Mouse (Mus musculus): ENCODE results near the gene Grb7. TPM values are rescaled to one million over a fixed set of nuclear protein-coding genes. Genes with fewer than 3 reads are reported as not detected.

Gene Grb7
- total and polyA plus RNA-seq, 3 experiments: 4.5 to 11.5 (median 8.0) TPM

DNA sequence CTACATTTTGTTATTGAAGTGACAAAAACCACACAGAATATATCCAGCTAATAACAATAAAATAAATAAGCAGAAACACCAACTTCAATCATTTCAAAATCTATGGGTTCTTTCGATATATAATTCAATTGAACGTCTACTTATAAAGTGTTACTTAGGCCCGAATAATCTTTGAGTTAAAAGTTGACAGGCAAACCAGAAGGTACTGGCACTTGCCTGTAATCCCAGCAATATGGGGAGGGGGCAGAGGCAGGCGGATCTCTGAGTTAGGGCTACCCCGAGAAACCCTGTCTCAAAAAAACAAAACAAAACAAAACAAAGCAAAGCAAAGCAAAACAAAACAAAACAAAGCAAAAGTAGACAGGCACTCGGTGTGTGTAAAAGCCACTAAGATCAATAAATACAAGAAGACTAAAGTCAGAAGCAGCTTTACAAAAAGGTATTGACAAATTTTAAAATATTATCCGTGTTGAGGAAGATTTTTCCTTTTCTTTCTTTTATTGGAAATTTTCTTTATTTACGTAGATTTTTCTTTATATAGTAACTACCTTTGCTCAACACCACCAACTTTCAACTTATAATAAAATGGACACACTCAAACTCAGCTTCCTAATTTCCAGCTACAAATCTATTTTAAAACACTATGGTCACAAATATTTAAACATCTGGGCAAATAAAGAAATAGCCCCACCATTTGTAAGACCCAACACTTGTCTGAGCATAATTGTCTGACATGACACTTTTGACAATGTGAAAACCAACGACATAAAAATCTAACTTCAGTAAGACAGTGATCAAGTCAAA lies 29.6 kb downstream of the Grb7 start (continued):
- TF ChIP-seq EP300 (IDR thresholded peaks at IDR 0.05; ENCODE audit: low read length) (no peak; the same call in 1 of the 2 replicates), CTCF (conservative IDR thresholded peaks at IDR 0.05 in 1 of 2, IDR thresholded peaks at IDR 0.05 in 1 of 2; ENCODE audit: low read depth in 2 of 2, low read length in 2 of 2) (no peak), MXI1 (IDR thresholded peaks at IDR 0.05; ENCODE audit: low read depth, low read length) (no peak; the same call in 1 of the 2 replicates), SMC3 (IDR thresholded peaks at IDR 0.05; ENCODE audit: low read depth, low read length) (no peak)

DNA sequence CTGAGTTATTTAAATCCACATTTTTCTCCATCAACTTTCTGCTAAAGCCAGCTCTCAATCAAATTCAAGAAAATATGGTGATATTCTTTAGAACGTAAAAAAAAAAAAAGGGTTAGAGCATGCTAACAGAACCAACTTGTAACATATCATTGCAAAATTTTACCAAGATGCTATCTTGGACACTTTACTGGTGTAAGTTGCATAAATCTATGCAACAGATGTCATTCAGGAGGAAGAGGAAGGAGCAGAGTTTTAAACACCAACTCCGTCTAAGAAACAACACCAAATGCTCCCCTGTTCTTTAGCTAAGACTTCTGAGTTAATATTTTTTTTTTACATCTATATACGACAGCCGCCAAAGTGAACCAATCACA lies 30.2 kb downstream of the Grb7 start:
- peak overlapping the region; percentile 99 for H3K27ac ChIP-seq (ENCODE audit: insufficient read depth, low read depth)
- peak overlapping the region; percentile 64 for H3K4me2 ChIP-seq (ENCODE audit: insufficient read depth, low read depth, poor library complexity, severe bottlenecking)
- peaks cover 48% of the 10 kb centered on the region for H3K79me2 ChIP-seq (replicated peaks; ENCODE audit: control insufficient read depth, extremely low read depth, insufficient read depth, poor library complexity, severe bottlenecking)
- no peaks in the 10 kb centered on the region for H3K9me3 ChIP-seq (replicated peaks; ENCODE audit: low read length)
- no peaks in the 10 kb centered on the region for H3K27me3 ChIP-seq (replicated peaks)
- no peak for DNase-seq (ENCODE audit: extremely low read depth)
- 0 out of 2 replicates have a peak, but pooled peaks have one; percentile 22 for TF ChIP-seq POLR2AphosphoS2 (IDR thresholded peaks at IDR 0.05; ENCODE audit: low read depth, low read length)
- peak; percentile 72; the same call in 1 of the 2 replicates for TF ChIP-seq CHD1 (IDR thresholded peaks at IDR 0.05; ENCODE audit: low read depth, low read length)
- TF ChIP-seq MAFK (IDR thresholded peaks at IDR 0.05; ENCODE audit: insufficient replicate concordance, low read length): no peak
- in situ Hi-C loops (cut with MboI; ENCODE audit: low pct_ligation_motif_present, low pct_unique_long_range_greater_than_20kb, low sequenced_read_pairs): loop anchor here (5.0 kb wide), 1 partner anchor 71 kb away; the partner anchor contains the start of gene Ikzf3
- peak overlapping the region; percentile 54 to 88 (median 83) for H3K4me3 ChIP-seq (replicated peaks in 1 of 3; ENCODE audit: low read depth in 2 of 3, low read length in 2 of 3, poor library complexity in 1 of 3)
- H3K36me3 ChIP-seq (replicated peaks in 1 of 2; ENCODE audit: control insufficient read depth in 1 of 2, insufficient read depth in 1 of 2, low read length in 1 of 2): peaks cover 11 to 40% of the 10 kb centered on the region in 2 experiments
- dilution Hi-C loops (cut with MboI; ENCODE audit: extremely low pct_ligation_motif_present, extremely low pct_unique_long_range_greater_than_20kb, low sequenced_read_pairs): no loop called here
- H3K9ac ChIP-seq (ENCODE audit: insufficient read depth, low read depth): peak overlapping the region; percentile 96
- H3K4me1 ChIP-seq (ENCODE audit: control insufficient read depth in 1 of 2, insufficient read depth in 2 of 2): peaks cover 37 to 60% of the 10 kb centered on the region in 2 experiments

DNA sequence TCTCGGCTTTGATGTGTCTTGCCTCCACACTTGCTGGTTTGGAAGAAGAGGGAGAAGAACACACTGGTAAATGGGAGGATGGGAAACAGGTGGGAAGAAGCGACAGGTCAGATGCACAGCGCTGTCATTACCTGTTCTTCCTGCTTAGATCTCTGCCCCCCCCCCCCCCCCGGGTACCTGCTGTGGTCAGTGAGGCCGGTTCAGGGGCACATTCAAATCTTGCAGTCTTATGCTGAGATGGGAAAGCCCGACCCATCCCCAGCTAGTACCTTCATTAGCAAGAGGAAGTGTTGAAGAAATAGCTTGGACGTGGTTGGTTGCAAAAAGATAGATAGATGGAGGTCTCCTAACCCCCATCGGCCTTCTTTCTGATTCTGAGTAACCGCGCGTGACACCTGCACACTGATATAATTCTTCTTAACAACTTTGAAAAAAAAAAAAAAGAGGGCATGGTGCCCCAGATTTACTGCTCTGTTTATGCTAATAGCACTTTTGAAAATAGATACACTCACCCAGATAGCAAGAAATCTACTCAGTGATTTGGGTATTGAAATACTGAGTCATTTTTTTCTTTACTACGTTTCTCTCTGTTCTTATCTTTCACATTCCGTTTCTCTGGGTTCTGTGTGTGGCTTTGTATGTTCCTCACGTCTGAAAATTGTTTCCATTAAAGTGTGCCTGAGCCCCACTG lies 31.0 kb downstream of the Grb7 start:
- Histone ChIP-seq H3K79me2 (replicated peaks; ENCODE audit: control insufficient read depth, extremely low read depth, insufficient read depth, poor library complexity, severe bottlenecking) (peaks cover 40% of the 10 kb centered on the region), H3K4me2 (ENCODE audit: insufficient read depth, low read depth, poor library complexity, severe bottlenecking) (peak overlapping the region; percentile 75), H3K9me3 (replicated peaks; ENCODE audit: low read length) (no peaks in the 10 kb centered on the region), H3K36me3 (replicated peaks in 1 of 2; ENCODE audit: control insufficient read depth in 1 of 2, insufficient read depth in 1 of 2, low read length in 1 of 2) (peaks cover 9 to 40% of the 10 kb centered on the region in 2 experiments), H3K27ac (ENCODE audit: insufficient read depth, low read depth) (peak overlapping the region; percentile 99), H3K4me1 (ENCODE audit: control insufficient read depth in 1 of 2, insufficient read depth in 2 of 2) (peaks cover 33 to 61% of the 10 kb centered on the region in 2 experiments), H3K27me3 (replicated peaks) (no peaks in the 10 kb centered on the region), H3K4me3 (replicated peaks in 1 of 3; ENCODE audit: low read depth in 2 of 3, low read length in 2 of 3, poor library complexity in 1 of 3) (peak overlapping the region; percentile 54 to 88 (median 83)), H3K9ac (ENCODE audit: insufficient read depth, low read depth) (peak overlapping the region; percentile 96)
- in situ Hi-C loops (cut with MboI; ENCODE audit: low pct_ligation_motif_present, low pct_unique_long_range_greater_than_20kb, low sequenced_read_pairs) (loop anchor here (5.0 kb wide), 1 partner anchor 70 kb away; the partner anchor contains the start of gene Ikzf3), dilution Hi-C loops (cut with MboI; ENCODE audit: extremely low pct_ligation_motif_present, extremely low pct_unique_long_range_greater_than_20kb, low sequenced_read_pairs) (no loop called here)
- peak; percentile 99 for DNase-seq (ENCODE audit: extremely low read depth)
- peak; percentile 80 for TF ChIP-seq ZMIZ1 (IDR thresholded peaks at IDR 0.05; ENCODE audit: low read depth, low read length)
- TF ChIP-seq JUND (conservative IDR thresholded peaks at IDR 0.05; ENCODE audit: low read depth, low read length): peak; percentile 96
- no peak; the same call in 1 of the 2 replicates for TF ChIP-seq GABPA (IDR thresholded peaks at IDR 0.05; ENCODE audit: insufficient replicate concordance, low read depth, low read length)
- 0 out of 2 replicates have a peak, but pooled peaks have one; percentile 6 for TF ChIP-seq USF2 (conservative IDR thresholded peaks at IDR 0.05; ENCODE audit: low read depth, low read length)
- TF ChIP-seq IRF4 (IDR thresholded peaks at IDR 0.05; ENCODE audit: low read depth, low read length): peak; percentile 98
- peak; percentile 97 for TF ChIP-seq EP300 (IDR thresholded peaks at IDR 0.05; ENCODE audit: low read length)
- peak; percentile 95 for TF ChIP-seq SIN3A (IDR thresholded peaks at IDR 0.05; ENCODE audit: low read length)
- no peak for TF ChIP-seq E2F4 (IDR thresholded peaks at IDR 0.05; ENCODE audit: insufficient replicate concordance, low read depth, low read length)
- TF ChIP-seq MYC (IDR thresholded peaks at IDR 0.05; ENCODE audit: low read depth, low read length): peak; percentile 88
- 0 out of 2 replicates have a peak, but pooled peaks have one; percentile 43 for TF ChIP-seq MAFK (IDR thresholded peaks at IDR 0.05; ENCODE audit: insufficient replicate concordance, low read length)
- no peak for TF ChIP-seq USF1 (IDR thresholded peaks at IDR 0.05; ENCODE audit: low read depth, low read length)
- TF ChIP-seq NELFE (IDR thresholded peaks at IDR 0.05; ENCODE audit: low read depth, low read length): peak; percentile 62; the same call in 1 of the 2 replicates
- peak; percentile 99 for TF ChIP-seq BHLHE40 (IDR thresholded peaks at IDR 0.05; ENCODE audit: low read depth, low read length)
- no peak for TF ChIP-seq ZKSCAN1 (IDR thresholded peaks at IDR 0.05; ENCODE audit: borderline replicate concordance, low read depth, low read length)
- peak; percentile 91 for TF ChIP-seq CHD2 (IDR thresholded peaks at IDR 0.05; ENCODE audit: low read length)
- TF ChIP-seq PAX5 (IDR thresholded peaks at IDR 0.05; ENCODE audit: low read length): no peak
- TF ChIP-seq CHD1 (IDR thresholded peaks at IDR 0.05; ENCODE audit: low read depth, low read length): no peak; the same call in 1 of the 2 replicates
- peak; percentile 10 for TF ChIP-seq MAX (IDR thresholded peaks at IDR 0.05; ENCODE audit: low read length)
- 0 out of 2 replicates have a peak, but pooled peaks have one; percentile 73 for TF ChIP-seq KAT2A (IDR thresholded peaks at IDR 0.05; ENCODE audit: insufficient replicate concordance, low read length)
- TF ChIP-seq TCF12 (IDR thresholded peaks at IDR 0.05; ENCODE audit: low read depth, low read length): peak; percentile 99
- peak; percentile 62; the same call in 1 of the 2 replicates for TF ChIP-seq UBTF (IDR thresholded peaks at IDR 0.05; ENCODE audit: low read depth, low read length)
- TF ChIP-seq CTCF (conservative IDR thresholded peaks at IDR 0.05 in 1 of 2, IDR thresholded peaks at IDR 0.05 in 1 of 2; ENCODE audit: low read depth in 2 of 2, low read length in 2 of 2): no peak
- peak; percentile 77 for TF ChIP-seq POLR2A (IDR thresholded peaks at IDR 0.05; ENCODE audit: low read depth, low read length)
- TF ChIP-seq MXI1 (IDR thresholded peaks at IDR 0.05; ENCODE audit: low read depth, low read length): peak; percentile 81
